Mouse (Mus musculus) gastrocnemius, postnatal 10 days (tissue): Measurements from ENCODE around the gene Ppp1r1c. TPM values are rescaled to one million over a fixed set of nuclear protein-coding genes. Genes with fewer than 3 reads are reported as not detected.

Experiments used
- DNase-seq: peaks from one replicate; pipeline ENCODE4 v3.0.0; 2021; ENCODE audit warnings: mixed read lengths
- long read RNA-seq, 2 experiments: library from polyadenylated mRNA; stranded (forward); transcript quantifications; one replicate each; pipeline ENCODE4 v2.0.0; 2021
- total RNA-seq, 2 experiments: library from RNA; stranded (reverse); gene quantifications; 2 replicates each; pipeline ENCODE4 v1.2.3; 2021

Gene Ppp1r1c
- total RNA-seq = not detected
- long read RNA-seq, experiment 1 = 0 reads
- long read RNA-seq, experiment 2 = 0 reads

GRCm38 (mm10) chr2:79707575-79707974, at the start of gene Ppp1r1c:
TSS of gene Ppp1r1c (plus strand) at chr2:79707780.
- DNase-seq = no peak

GRCm38 (mm10) chr2:79660417-79661185, 47.0 kb upstream of the Ppp1r1c start:
- no peak for DNase-seq

- DNase-seq = no peak
These were observed 46.0 kb upstream of the Ppp1r1c start for GRCm38 (mm10) chr2:79661486-79662104.

GRCm38 (mm10) chr2:79664532-79665286, 42.9 kb upstream of the Ppp1r1c start:
- DNase-seq = no peak

GRCm38 (mm10) chr2:79665492-79665891, 42.1 kb upstream of the Ppp1r1c start:
- no peak for DNase-seq

GRCm38 (mm10) chr2:79675266-79675665, 32.3 kb upstream of the Ppp1r1c start:
- no peak for DNase-seq

- DNase-seq = no peak
These were observed 29.8 kb upstream of the Ppp1r1c start for GRCm38 (mm10) chr2:79677663-79678257.

GRCm38 (mm10) chr2:79681672-79682071, 25.9 kb upstream of the Ppp1r1c start:
- no peak for DNase-seq

GRCm38 (mm10) chr2:79683258-79683657, 24.3 kb upstream of the Ppp1r1c start:
- no peak for DNase-seq

GRCm38 (mm10) chr2:79690838-79691237, 16.7 kb upstream of the Ppp1r1c start:
- no peak for DNase-seq

- DNase-seq = no peak
These were observed 12.4 kb upstream of the Ppp1r1c start for GRCm38 (mm10) chr2:79695190-79695589.

- no peak for DNase-seq
These were observed 11.6 kb upstream of the Ppp1r1c start for GRCm38 (mm10) chr2:79695939-79696338.

- no peak for DNase-seq
These were observed 10.9 kb upstream of the Ppp1r1c start for GRCm38 (mm10) chr2:79696478-79697230.

- no peak for DNase-seq
These were observed 9.4 kb upstream of the Ppp1r1c start for GRCm38 (mm10) chr2:79698166-79698565.

GRCm38 (mm10) chr2:79704773-79705172, 2.8 kb upstream of the Ppp1r1c start:
- no peak for DNase-seq

GRCm38 (mm10) chr2:79713662-79714091, 6.1 kb downstream of the Ppp1r1c start:
- no peak for DNase-seq

- no peak for DNase-seq
These were observed 7.2 kb downstream of the Ppp1r1c start for GRCm38 (mm10) chr2:79714745-79715144.

GRCm38 (mm10) chr2:79715925-79716324, 8.3 kb downstream of the Ppp1r1c start:
- no peak for DNase-seq

- no peak for DNase-seq
These were observed 10.3 kb downstream of the Ppp1r1c start for GRCm38 (mm10) chr2:79717846-79718245.

GRCm38 (mm10) chr2:79722415-79722814, 14.8 kb downstream of the Ppp1r1c start:
- DNase-seq = no peak

- DNase-seq = peak; percentile 45
These were observed 31.4 kb downstream of the Ppp1r1c start for GRCm38 (mm10) chr2:79738958-79739357.

- DNase-seq = no peak
These were observed 34.4 kb downstream of the Ppp1r1c start for GRCm38 (mm10) chr2:79741966-79742365.
